Mouse (Mus musculus) lung, adult 2 months (tissue): Measurements from ENCODE around the gene Pth2r.

Source experiments
- CTCF ChIP-seq: fragments of 200-500 bp; IDR thresholded peaks from 2 replicates; pipeline ENCODE4 v1.5.1; 2011; ENCODE audit warnings: mild to moderate bottlenecking, low read length, control low read depth; ENCODE audit not compliant: insufficient read depth
- POLR2A ChIP-seq: fragments of 200-500 bp; IDR thresholded peaks from 2 replicates; pipeline ENCODE4 v1.6.1; 2011; ENCODE audit warnings: low read depth, mild to moderate bottlenecking, control low read depth, low read length, borderline replicate concordance; ENCODE audit errors: extremely low read depth

DNA sequence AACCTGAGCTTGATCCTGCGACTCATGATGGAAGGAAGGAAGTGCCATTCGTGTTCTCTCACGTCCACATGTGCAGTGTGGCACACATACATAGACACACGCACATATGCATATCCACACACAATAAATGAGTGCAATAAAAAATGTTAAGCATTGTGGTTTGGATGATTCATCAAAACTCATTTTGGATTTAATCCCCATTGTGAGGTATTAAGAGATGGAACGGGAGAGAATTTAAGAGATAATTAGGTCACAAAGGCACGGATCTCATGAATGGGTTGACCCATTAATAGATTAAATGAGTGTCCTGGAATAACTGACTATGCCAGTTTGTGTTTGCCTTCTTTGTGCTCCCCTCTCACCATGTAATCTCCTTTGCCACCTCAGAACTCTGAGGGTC lies at the start of gene Pth2r:
- TF ChIP-seq CTCF = no peak
- TF ChIP-seq POLR2A = no peak
